Mouse (Mus musculus): ENCODE measurements around the gene Osbpl10. TPM values are rescaled to one million over a fixed set of nuclear protein-coding genes. Genes with fewer than 3 reads are reported as not detected.

Osbpl10 gene
- polyA plus RNA-seq, 1 experiment, result 27.5 TPM

GRCm38 (mm10) chr9:115107430-115107829, 129.1 kb downstream of the Osbpl10 start:
- H3K4me3 ChIP-seq (ENCODE audit: low read depth, low read length), result no peak overlapping the region
- peaks cover 2% of the 10 kb centered on the region; the same call in 1 of the 2 replicates for H3K4me1 ChIP-seq (ENCODE audit: control insufficient read depth, insufficient read depth, insufficient read length, low read length)
- TF ChIP-seq POLR2A (IDR thresholded peaks at IDR 0.05; ENCODE audit: low read depth, low read length) (no peak), CTCF (IDR thresholded peaks at IDR 0.05; ENCODE audit: extremely low read depth, insufficient read length, insufficient replicate concordance, low read depth, low read length) (no peak)
- H3K36me3 ChIP-seq (ENCODE audit: control insufficient read depth, insufficient read depth, low read length), result no peaks in the 10 kb centered on the region
- no peak overlapping the region for H3K27ac ChIP-seq (ENCODE audit: insufficient read depth, low read depth, low read length)
- WGBS, result 79% methylated on average over 7 of the region's 7 CpGs
- H3K27me3 ChIP-seq (ENCODE audit: control insufficient read depth, insufficient read depth, low read length), result no peaks in the 10 kb centered on the region

- Histone ChIP-seq H3K27ac (ENCODE audit: insufficient read depth, low read depth, low read length) (no peak overlapping the region), H3K36me3 (ENCODE audit: control insufficient read depth, insufficient read depth, low read length) (no peaks in the 10 kb centered on the region), H3K4me1 (ENCODE audit: control insufficient read depth, insufficient read depth, insufficient read length, low read length) (peaks cover 2% of the 10 kb centered on the region; the same call in 1 of the 2 replicates), H3K4me3 (ENCODE audit: low read depth, low read length) (no peak overlapping the region), H3K27me3 (ENCODE audit: control insufficient read depth, insufficient read depth, low read length) (no peaks in the 10 kb centered on the region)
- TF ChIP-seq POLR2A (IDR thresholded peaks at IDR 0.05; ENCODE audit: low read depth, low read length) (no peak), CTCF (IDR thresholded peaks at IDR 0.05; ENCODE audit: extremely low read depth, insufficient read length, insufficient replicate concordance, low read depth, low read length) (no peak)
- WGBS, result 71% methylated on average over 3 of the region's 3 CpGs
These were observed 132.3 kb downstream of the Osbpl10 start for GRCm38 (mm10) chr9:115110655-115111054.

GRCm38 (mm10) chr9:115117314-115117713, 138.9 kb downstream of the Osbpl10 start:
- Histone ChIP-seq H3K27ac (ENCODE audit: insufficient read depth, low read depth, low read length) (no peak overlapping the region), H3K36me3 (ENCODE audit: control insufficient read depth, insufficient read depth, low read length) (no peaks in the 10 kb centered on the region), H3K27me3 (ENCODE audit: control insufficient read depth, insufficient read depth, low read length) (no peaks in the 10 kb centered on the region), H3K4me3 (ENCODE audit: low read depth, low read length) (no peak overlapping the region), H3K4me1 (ENCODE audit: control insufficient read depth, insufficient read depth, insufficient read length, low read length) (peaks cover 17% of the 10 kb centered on the region)
- no peak for TF ChIP-seq POLR2A (IDR thresholded peaks at IDR 0.05; ENCODE audit: low read depth, low read length)
- no peak for TF ChIP-seq CTCF (IDR thresholded peaks at IDR 0.05; ENCODE audit: extremely low read depth, insufficient read length, insufficient replicate concordance, low read depth, low read length)
- 79% methylated on average over 10 of the region's 10 CpGs for WGBS

GRCm38 (mm10) chr9:115120276-115120675, 141.9 kb downstream of the Osbpl10 start:
- Histone ChIP-seq H3K4me3 (ENCODE audit: low read depth, low read length) (no peak overlapping the region), H3K36me3 (ENCODE audit: control insufficient read depth, insufficient read depth, low read length) (no peaks in the 10 kb centered on the region), H3K27ac (ENCODE audit: insufficient read depth, low read depth, low read length) (0 out of 2 replicates have a peak overlapping the region, but pooled peaks have one; percentile 6), H3K27me3 (ENCODE audit: control insufficient read depth, insufficient read depth, low read length) (no peaks in the 10 kb centered on the region), H3K4me1 (ENCODE audit: control insufficient read depth, insufficient read depth, insufficient read length, low read length) (peaks cover 17% of the 10 kb centered on the region)
- WGBS, result 32% methylated on average over 5 of the region's 5 CpGs
- TF ChIP-seq POLR2A (IDR thresholded peaks at IDR 0.05; ENCODE audit: low read depth, low read length) (no peak), CTCF (IDR thresholded peaks at IDR 0.05; ENCODE audit: extremely low read depth, insufficient read length, insufficient replicate concordance, low read depth, low read length) (no peak)

GRCm38 (mm10) chr9:115120678-115121224, 142.4 kb downstream of the Osbpl10 start:
- Histone ChIP-seq H3K4me1 (ENCODE audit: control insufficient read depth, insufficient read depth, insufficient read length, low read length) (peaks cover 17% of the 10 kb centered on the region), H3K36me3 (ENCODE audit: control insufficient read depth, insufficient read depth, low read length) (no peaks in the 10 kb centered on the region), H3K27me3 (ENCODE audit: control insufficient read depth, insufficient read depth, low read length) (no peaks in the 10 kb centered on the region), H3K4me3 (ENCODE audit: low read depth, low read length) (no peak overlapping the region), H3K27ac (ENCODE audit: insufficient read depth, low read depth, low read length) (0 out of 2 replicates have a peak overlapping the region, but pooled peaks have one; percentile 6)
- TF ChIP-seq POLR2A (IDR thresholded peaks at IDR 0.05; ENCODE audit: low read depth, low read length), result no peak
- TF ChIP-seq CTCF (IDR thresholded peaks at IDR 0.05; ENCODE audit: extremely low read depth, insufficient read length, insufficient replicate concordance, low read depth, low read length), result no peak
- 31% methylated on average over 17 of the region's 17 CpGs for WGBS

- H3K4me1 ChIP-seq (ENCODE audit: control insufficient read depth, insufficient read depth, insufficient read length, low read length), result no peaks in the 10 kb centered on the region
- no peak for TF ChIP-seq POLR2A (IDR thresholded peaks at IDR 0.05; ENCODE audit: low read depth, low read length)
- no peak for TF ChIP-seq CTCF (IDR thresholded peaks at IDR 0.05; ENCODE audit: extremely low read depth, insufficient read length, insufficient replicate concordance, low read depth, low read length)
- 93% methylated on average over 10 of the region's 10 CpGs for WGBS
- peaks cover 3% of the 10 kb centered on the region for H3K36me3 ChIP-seq (ENCODE audit: control insufficient read depth, insufficient read depth, low read length)
- no peak overlapping the region for H3K27ac ChIP-seq (ENCODE audit: insufficient read depth, low read depth, low read length)
- H3K4me3 ChIP-seq (ENCODE audit: low read depth, low read length), result no peak overlapping the region
- no peaks in the 10 kb centered on the region for H3K27me3 ChIP-seq (ENCODE audit: control insufficient read depth, insufficient read depth, low read length)
These were observed 149.0 kb downstream of the Osbpl10 start for GRCm38 (mm10) chr9:115127342-115127741.

- WGBS, result 51% methylated on average over 2 of the region's 2 CpGs
- TF ChIP-seq POLR2A (IDR thresholded peaks at IDR 0.05; ENCODE audit: low read depth, low read length) (no peak), CTCF (IDR thresholded peaks at IDR 0.05; ENCODE audit: extremely low read depth, insufficient read length, insufficient replicate concordance, low read depth, low read length) (no peak)
- Histone ChIP-seq H3K36me3 (ENCODE audit: control insufficient read depth, insufficient read depth, low read length) (no peaks in the 10 kb centered on the region), H3K4me1 (ENCODE audit: control insufficient read depth, insufficient read depth, insufficient read length, low read length) (no peaks in the 10 kb centered on the region), H3K27ac (ENCODE audit: insufficient read depth, low read depth, low read length) (no peak overlapping the region), H3K27me3 (ENCODE audit: control insufficient read depth, insufficient read depth, low read length) (no peaks in the 10 kb centered on the region), H3K4me3 (ENCODE audit: low read depth, low read length) (no peak overlapping the region)
These were observed 155.6 kb downstream of the Osbpl10 start for GRCm38 (mm10) chr9:115133926-115134325.

Measured in small intestine, adult 2 months (tissue).